Mouse (Mus musculus) yolk sac, embryonic 10.5 days (tissue): Measurements from ENCODE around the gene Cxxc4.
A peak's percentile ranks its signal among the peaks of the same experiment; 100 is the strongest.
"Not testable (repeated sequence)": the region's sequence is repeated elsewhere in the genome, so short reads cannot be mapped to it uniquely, and the experiment has no call there.

ENCODE experiments used
- DNase-seq: peaks from one replicate; pipeline ENCODE4 v3.0.0-alpha.2; 2017; ENCODE audit warnings: low spot score

Cxxc4 gene

GRCm38 (mm10) chr3:134236414-134237112 is at the start of gene Cxxc4:
TSS of gene Cxxc4 (plus strand) at chr3:134236484.
- DNase-seq = no peak

- DNase-seq = no peak
Observed at GRCm38 (mm10) chr3:134188979-134189946, 47.0 kb upstream of the Cxxc4 start.

GRCm38 (mm10) chr3:134190046-134190445 is 46.2 kb upstream of the Cxxc4 start:
- peak; percentile 5 for DNase-seq

GRCm38 (mm10) chr3:134199892-134200291 is 36.4 kb upstream of the Cxxc4 start:
- peak; percentile 2 for DNase-seq

GRCm38 (mm10) chr3:134206624-134207023 is 29.7 kb upstream of the Cxxc4 start:
- no peak for DNase-seq

- no peak for DNase-seq
Observed at GRCm38 (mm10) chr3:134210950-134211349, 25.3 kb upstream of the Cxxc4 start.

- not testable (repeated sequence) for DNase-seq
Observed at GRCm38 (mm10) chr3:134219881-134220280, 16.4 kb upstream of the Cxxc4 start.

GRCm38 (mm10) chr3:134221002-134221401 is 15.3 kb upstream of the Cxxc4 start:
- DNase-seq = no peak

- no peak for DNase-seq
Observed at GRCm38 (mm10) chr3:134222593-134222992, 13.7 kb upstream of the Cxxc4 start.

- DNase-seq = no peak
Observed at GRCm38 (mm10) chr3:134223956-134224355, 12.3 kb upstream of the Cxxc4 start.

- no peak for DNase-seq
Observed at GRCm38 (mm10) chr3:134225928-134226327, 10.4 kb upstream of the Cxxc4 start.

- no peak for DNase-seq
Observed at GRCm38 (mm10) chr3:134232753-134233152, 3.5 kb upstream of the Cxxc4 start.

- peak; percentile 80 for DNase-seq
Observed at GRCm38 (mm10) chr3:134235491-134236413, 532 bp upstream of the Cxxc4 start.

- DNase-seq = no peak
Observed at GRCm38 (mm10) chr3:134237113-134237805, 975 bp downstream of the Cxxc4 start.

GRCm38 (mm10) chr3:134238621-134239310 is 2.5 kb downstream of the Cxxc4 start:
- no peak for DNase-seq

- DNase-seq = peak; percentile 43
Observed at GRCm38 (mm10) chr3:134239321-134239970, 3.2 kb downstream of the Cxxc4 start.

GRCm38 (mm10) chr3:134239971-134240717 is 3.9 kb downstream of the Cxxc4 start:
- peak; percentile 50 for DNase-seq

GRCm38 (mm10) chr3:134240718-134241025 is 4.4 kb downstream of the Cxxc4 start:
- DNase-seq = no peak

- no peak for DNase-seq
Observed at GRCm38 (mm10) chr3:134243168-134243849, 7.0 kb downstream of the Cxxc4 start.
